Mouse (Mus musculus) neural tube, embryonic 12.5 days (tissue): ENCODE measurements around the gene Podxl2. TPM values are rescaled to one million over a fixed set of nuclear protein-coding genes. Genes with fewer than 3 reads are reported as not detected.
A peak's percentile ranks its signal among the peaks of the same experiment; 100 is the strongest.

Experiments
- ATAC-seq: fragments of 200-750 bp; cut with Nextera tagmentation; 2 replicates; pipeline ENCODE4 v1.8.0; 2017; ENCODE audit warnings: low read depth, mild to moderate bottlenecking, moderate TSS enrichment, moderate library complexity; ENCODE audit not compliant: low FRiP score
- H3K27ac ChIP-seq: fragments of 300-500 bp; sonication (generic); 2 replicates; pipeline ENCODE4 v1.5.1; 2016
- H3K27me3 ChIP-seq: fragments of 300-500 bp; sonication (generic); replicated peaks from 2 replicates; pipeline ENCODE4 v1.6.1; 2016; ENCODE audit warnings: mild to moderate bottlenecking
- H3K36me3 ChIP-seq: fragments of 300-500 bp; sonication (generic); 2 replicates; pipeline ENCODE4 v1.6.1; 2016; ENCODE audit warnings: mild to moderate bottlenecking
- H3K4me1 ChIP-seq: fragments of 300-500 bp; sonication (generic); 2 replicates; pipeline ENCODE4 v1.6.1; 2016
- H3K4me2 ChIP-seq: fragments of 300-500 bp; sonication (generic); replicated peaks from 2 replicates; pipeline ENCODE4 v1.6.1; 2016; ENCODE audit warnings: mild to moderate bottlenecking
- H3K4me3 ChIP-seq: fragments of 300-500 bp; sonication (generic); 2 replicates; pipeline ENCODE4 v1.5.1; 2016
- H3K9ac ChIP-seq: fragments of 300-500 bp; sonication (generic); 2 replicates; pipeline ENCODE4 v1.6.1; 2016; ENCODE audit warnings: mild to moderate bottlenecking
- H3K9me3 ChIP-seq: fragments of 300-500 bp; sonication (generic); 2 replicates; pipeline ENCODE4 v1.6.1; 2016; ENCODE audit warnings: mild to moderate bottlenecking
- WGBS: fragments of 180-500 bp; shearing (Covaris S2); methylation state at CpG from one replicate; pipeline ENCODE4 v1.1.7; 2016; 5-methylcytosine and 5-hydroxymethylcytosine counted together
- polyA plus RNA-seq: library from polyadenylated mRNA; unstranded; fragments of >200 nt; fragmentation: Nextera tagmentation; extraction: Ambion mirVana; gene quantifications from 2 replicates; pipeline ENCODE4 v1.2.1, GENCODE M21; 2016

The Podxl2 gene
- polyA plus RNA-seq, 1 experiment from 2014 or later: 362 TPM

DNA sequence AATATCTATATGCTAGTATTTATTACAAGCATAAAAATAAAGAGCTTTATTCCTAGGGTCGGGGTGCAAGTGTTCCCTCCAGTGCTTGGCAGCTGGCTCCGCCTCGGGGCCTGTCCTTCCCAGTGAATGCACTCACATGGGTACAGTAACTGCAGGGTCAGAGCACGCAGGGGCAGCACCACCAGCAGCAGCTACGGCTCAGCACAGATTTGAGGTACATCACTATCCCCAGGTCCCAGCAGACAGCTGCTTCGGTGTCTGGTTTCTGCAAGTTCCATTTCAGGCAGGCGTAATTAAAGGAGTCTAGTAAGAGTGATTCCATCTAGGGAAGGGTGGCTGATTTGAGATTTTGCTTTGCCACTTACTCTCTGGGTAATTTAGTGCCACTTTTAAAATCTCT, 16.5 kb downstream of the Podxl2 start:
- 70% methylated on average over 7 of the region's 7 CpGs for WGBS
- ATAC-seq: no peak
- Histone ChIP-seq H3K36me3 (peaks cover 65% of the 10 kb centered on the region), H3K4me3 (no peak overlapping the region), H3K9ac (no peak overlapping the region), H3K27me3 (no peaks in the 10 kb centered on the region), H3K9me3 (0 out of 2 replicates have a peak, but pooled peaks cover 5% of the 10 kb centered on the region), H3K4me1 (peaks cover 15% of the 10 kb centered on the region; the same call in 1 of the 2 replicates), H3K27ac (no peak overlapping the region), H3K4me2 (no peak overlapping the region)

- no peak overlapping the region for H3K27ac ChIP-seq
- peaks cover 63% of the 10 kb centered on the region for H3K36me3 ChIP-seq
- 82% methylated on average over 6 of the region's 6 CpGs for WGBS
These were observed 17.0 kb downstream of the Podxl2 start for GRCm38 (mm10) chr6:88857830-88858229.

GRCm38 (mm10) chr6:88857249-88857648, 17.6 kb downstream of the Podxl2 start:
- H3K4me1 ChIP-seq: peaks cover 15% of the 10 kb centered on the region; the same call in 1 of the 2 replicates
- H3K27ac ChIP-seq: no peak overlapping the region
- WGBS: 51% methylated on average over 9 of the region's 9 CpGs
- no peak overlapping the region for H3K9ac ChIP-seq
- 0 out of 2 replicates have a peak, but pooled peaks cover 5% of the 10 kb centered on the region for H3K9me3 ChIP-seq
- ATAC-seq: no peak
- no peaks in the 10 kb centered on the region for H3K27me3 ChIP-seq
- no peak overlapping the region for H3K4me3 ChIP-seq
- peaks cover 64% of the 10 kb centered on the region for H3K36me3 ChIP-seq
- H3K4me2 ChIP-seq: no peak overlapping the region

More at GRCm38 (mm10) chr6:88857830-88858229, 17.0 kb downstream of the Podxl2 start:
- Histone ChIP-seq H3K9me3 (0 out of 2 replicates have a peak, but pooled peaks cover 5% of the 10 kb centered on the region), H3K4me1 (peaks cover 15% of the 10 kb centered on the region; the same call in 1 of the 2 replicates), H3K4me3 (no peak overlapping the region), H3K27me3 (no peaks in the 10 kb centered on the region), H3K9ac (no peak overlapping the region), H3K4me2 (no peak overlapping the region)
- no peak for ATAC-seq

- peak; percentile 39; the same call in 1 of the 2 replicates for ATAC-seq
- peaks cover 54% of the 10 kb centered on the region for H3K36me3 ChIP-seq
These were observed 19.2 kb downstream of the Podxl2 start for GRCm38 (mm10) chr6:88855636-88856035.

DNA sequence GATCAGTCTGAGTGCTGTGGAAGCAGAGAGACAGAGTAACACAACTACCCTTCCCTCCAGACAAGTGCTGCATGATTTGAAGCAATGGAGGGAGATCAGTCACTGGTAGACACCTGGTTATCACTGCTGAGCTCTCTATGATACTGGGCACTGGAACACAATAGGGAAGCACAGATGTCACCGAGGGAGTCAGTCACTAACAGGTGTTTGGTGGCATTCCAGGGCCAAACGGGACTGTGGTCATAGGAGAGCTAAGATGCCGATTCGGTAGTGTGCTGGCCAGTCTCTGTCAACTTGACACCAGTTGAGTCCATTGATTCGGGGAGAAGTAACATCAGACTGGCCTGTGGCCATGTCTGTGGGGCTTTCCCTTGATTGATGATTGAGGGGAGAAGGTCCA, 20.3 kb downstream of the Podxl2 start:
- H3K36me3 ChIP-seq: peaks cover 46% of the 10 kb centered on the region
- no peak for ATAC-seq

More at GRCm38 (mm10) chr6:88855636-88856035, 19.2 kb downstream of the Podxl2 start:
- Histone ChIP-seq H3K9ac (no peak overlapping the region), H3K4me3 (no peak overlapping the region), H3K4me2 (no peak overlapping the region), H3K4me1 (peaks cover 15% of the 10 kb centered on the region; the same call in 1 of the 2 replicates), H3K27ac (no peak overlapping the region), H3K9me3 (no peaks in the 10 kb centered on the region), H3K27me3 (no peaks in the 10 kb centered on the region)
- WGBS: 19% methylated on average over 5 of the region's 5 CpGs

GRCm38 (mm10) chr6:88850034-88850433, 24.8 kb downstream of the Podxl2 start:
- H3K9ac ChIP-seq: no peak overlapping the region
- no peaks in the 10 kb centered on the region for H3K27me3 ChIP-seq
- H3K4me3 ChIP-seq: no peak overlapping the region
- H3K9me3 ChIP-seq: no peaks in the 10 kb centered on the region
- 0 out of 2 replicates have a peak, but pooled peaks cover 10% of the 10 kb centered on the region for H3K4me1 ChIP-seq
- H3K27ac ChIP-seq: no peak overlapping the region
- H3K36me3 ChIP-seq: peaks cover 65% of the 10 kb centered on the region
- WGBS: 90% methylated on average over 7 of the region's 7 CpGs
- H3K4me2 ChIP-seq: no peak overlapping the region
- no peak for ATAC-seq

More for the DNA sequence above, 20.3 kb downstream of the Podxl2 start:
- Histone ChIP-seq H3K4me1 (peaks cover 15% of the 10 kb centered on the region; the same call in 1 of the 2 replicates), H3K27ac (no peak overlapping the region), H3K4me3 (no peak overlapping the region), H3K27me3 (no peaks in the 10 kb centered on the region), H3K9ac (0 out of 2 replicates have a peak overlapping the region, but pooled peaks have one; percentile 13), H3K9me3 (no peaks in the 10 kb centered on the region), H3K4me2 (no peak overlapping the region)
- WGBS: 79% methylated on average over 5 of the region's 5 CpGs

- H3K36me3 ChIP-seq: peaks cover 69% of the 10 kb centered on the region
- WGBS: 68% methylated on average over 4 of the region's 4 CpGs
- no peak overlapping the region for H3K4me3 ChIP-seq
- H3K27me3 ChIP-seq: no peaks in the 10 kb centered on the region
- no peaks in the 10 kb centered on the region for H3K9me3 ChIP-seq
- H3K4me1 ChIP-seq: peaks cover 5% of the 10 kb centered on the region; the same call in 1 of the 2 replicates
- no peak overlapping the region for H3K27ac ChIP-seq
- ATAC-seq: no peak
- no peak overlapping the region for H3K4me2 ChIP-seq
- no peak overlapping the region for H3K9ac ChIP-seq
These were observed 25.6 kb downstream of the Podxl2 start for GRCm38 (mm10) chr6:88849270-88849669.

DNA sequence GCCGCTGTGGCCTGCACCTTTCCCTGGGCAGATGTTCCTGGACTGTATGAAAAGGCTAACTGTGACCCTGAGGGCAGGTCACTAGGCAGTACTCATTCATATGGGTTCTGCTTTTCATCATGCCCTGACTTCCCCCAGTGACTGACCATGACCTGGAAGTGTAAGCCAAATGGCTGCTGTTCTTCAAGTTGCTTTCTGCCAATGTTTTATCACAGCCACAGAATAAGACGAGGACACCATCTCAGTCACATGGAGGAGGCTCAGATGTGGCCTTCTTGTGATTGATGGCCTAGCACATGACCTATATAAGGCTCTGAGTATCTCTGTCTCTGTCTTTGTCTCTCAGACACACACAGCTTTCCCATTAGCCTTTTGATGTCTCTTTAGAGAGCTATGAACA, 27.3 kb downstream of the Podxl2 start:
- H3K36me3 ChIP-seq: peaks cover 69% of the 10 kb centered on the region
- no peak overlapping the region for H3K27ac ChIP-seq

DNA sequence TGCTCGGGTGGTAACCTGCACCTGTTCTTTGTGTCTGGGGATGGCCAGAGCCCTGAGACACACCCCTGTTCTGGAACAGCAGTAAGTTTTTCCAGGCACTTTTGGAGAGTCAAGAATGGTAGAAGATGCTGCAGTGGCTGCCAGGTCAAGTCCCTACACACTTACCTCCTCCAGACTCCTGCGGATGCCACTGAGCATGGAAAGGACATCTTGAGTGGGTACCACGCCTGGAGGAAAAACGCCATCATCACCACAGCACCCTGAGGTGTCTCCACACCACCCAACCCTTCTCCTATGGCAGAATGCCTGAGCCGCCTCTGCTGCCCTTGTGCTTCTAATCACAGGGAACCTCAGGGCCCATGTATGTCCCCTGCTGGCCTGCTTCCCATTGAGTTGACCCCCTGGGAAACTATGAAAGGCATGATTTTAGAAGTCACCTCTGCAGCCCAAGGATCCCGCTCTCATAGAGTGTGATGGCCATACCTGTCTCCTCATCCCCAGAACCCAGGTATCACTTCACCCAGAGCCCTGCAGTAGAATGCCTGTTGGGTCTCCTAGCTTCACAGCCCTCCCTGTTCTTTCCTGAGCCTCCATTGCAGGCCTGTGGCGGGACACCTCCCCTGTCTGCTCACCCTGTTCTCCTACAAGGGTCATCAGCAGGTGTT, 29.8 kb downstream of the Podxl2 start:
- H3K4me3 ChIP-seq: no peak overlapping the region
- ATAC-seq: no peak
- H3K4me2 ChIP-seq: no peak overlapping the region
- WGBS: 89% methylated on average over 7 of the region's 7 CpGs
- H3K27ac ChIP-seq: no peak overlapping the region
- H3K36me3 ChIP-seq: peaks cover 61% of the 10 kb centered on the region
- no peaks in the 10 kb centered on the region for H3K9me3 ChIP-seq
- no peak overlapping the region for H3K9ac ChIP-seq
- peaks cover 23% of the 10 kb centered on the region for H3K4me1 ChIP-seq
- H3K27me3 ChIP-seq: no peaks in the 10 kb centered on the region

More for the DNA sequence above, 27.3 kb downstream of the Podxl2 start:
- 66% methylated on average over 2 of the region's 2 CpGs for WGBS
- peaks cover 9% of the 10 kb centered on the region for H3K4me1 ChIP-seq
- H3K27me3 ChIP-seq: no peaks in the 10 kb centered on the region
- H3K9ac ChIP-seq: no peak overlapping the region
- no peak for ATAC-seq
- H3K9me3 ChIP-seq: no peaks in the 10 kb centered on the region
- no peak overlapping the region for H3K4me2 ChIP-seq
- H3K4me3 ChIP-seq: no peak overlapping the region

DNA sequence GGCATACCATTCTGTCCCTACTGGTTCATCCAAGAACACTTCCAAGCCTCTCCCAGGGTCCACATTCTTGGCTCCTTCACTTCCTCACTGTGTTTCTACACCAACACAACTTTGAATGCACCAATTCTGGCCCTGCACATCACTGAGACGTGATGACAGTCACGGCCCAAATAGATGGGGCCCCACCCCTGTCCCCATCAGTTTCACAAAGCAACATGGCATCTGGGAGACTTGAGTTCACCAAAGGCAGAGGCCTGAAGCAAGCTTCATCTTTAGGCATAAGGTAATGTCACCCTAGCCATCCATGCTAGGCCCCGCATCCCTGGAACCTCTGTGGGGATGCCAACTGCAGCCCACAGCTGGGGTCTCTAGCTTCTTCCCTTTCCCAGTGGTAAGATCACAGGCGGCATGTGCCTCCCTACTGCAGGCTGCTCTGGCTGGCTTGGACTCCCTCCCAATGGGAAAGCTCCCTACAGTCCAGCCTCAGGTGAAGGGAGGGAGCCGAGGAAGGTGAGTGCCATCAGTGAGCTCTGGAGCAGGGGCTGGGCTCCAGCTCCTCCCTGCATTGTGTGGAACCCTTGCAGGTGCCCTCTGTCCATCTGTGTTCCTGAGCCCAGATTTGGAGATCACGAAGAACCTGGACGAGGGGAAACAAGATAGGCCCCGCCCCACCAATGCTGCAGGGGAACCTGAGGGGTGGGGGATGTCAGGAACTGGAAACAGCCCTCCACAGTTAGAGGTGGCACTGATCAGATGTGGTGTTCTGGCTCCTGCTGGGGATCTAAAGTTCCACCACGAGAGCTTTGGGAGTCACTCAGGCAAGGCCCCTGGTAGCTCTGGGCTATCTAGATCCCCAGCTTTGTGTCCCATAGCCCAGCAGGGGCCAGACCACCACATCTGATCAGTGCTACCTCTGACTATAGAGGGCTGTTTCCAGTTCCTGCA, 30.8 kb downstream of the Podxl2 start:
- H3K27ac ChIP-seq: no peak overlapping the region
- no peak overlapping the region for H3K4me3 ChIP-seq
- WGBS: 78% methylated on average over 9 of the region's 9 CpGs
- peaks cover 23% of the 10 kb centered on the region for H3K4me1 ChIP-seq
- H3K9ac ChIP-seq: no peak overlapping the region
- 0 out of 2 replicates have a peak overlapping the region, but pooled peaks have one; percentile 84 for H3K4me2 ChIP-seq
- ATAC-seq: no peak
- peaks cover 55% of the 10 kb centered on the region for H3K36me3 ChIP-seq
- H3K9me3 ChIP-seq: no peaks in the 10 kb centered on the region
- no peaks in the 10 kb centered on the region for H3K27me3 ChIP-seq

- Histone ChIP-seq H3K27ac (no peak overlapping the region), H3K36me3 (peaks cover 55% of the 10 kb centered on the region), H3K9me3 (no peaks in the 10 kb centered on the region), H3K9ac (peak overlapping the region; percentile 71; the same call in 1 of the 2 replicates), H3K4me1 (peaks cover 23% of the 10 kb centered on the region), H3K27me3 (no peaks in the 10 kb centered on the region), H3K4me3 (peak overlapping the region; percentile 77; the same call in 1 of the 2 replicates), H3K4me2 (peak overlapping the region; percentile 84)
- WGBS: 79% methylated on average over 7 of the region's 7 CpGs
- no peak for ATAC-seq
These were observed 31.6 kb downstream of the Podxl2 start for GRCm38 (mm10) chr6:88843241-88843640.

GRCm38 (mm10) chr6:88842731-88843151, 32.1 kb downstream of the Podxl2 start:
- Histone ChIP-seq H3K4me3 (peak overlapping the region; percentile 77), H3K4me2 (peak overlapping the region; percentile 84), H3K4me1 (peaks cover 23% of the 10 kb centered on the region), H3K9me3 (no peaks in the 10 kb centered on the region), H3K36me3 (peaks cover 55% of the 10 kb centered on the region), H3K27me3 (no peaks in the 10 kb centered on the region), H3K9ac (peak overlapping the region; percentile 71), H3K27ac (peak overlapping the region; percentile 67)
- 0 out of 2 replicates have a peak, but pooled peaks have one; percentile 2 for ATAC-seq
- under 1% methylated on average over 32 of the region's 32 CpGs for WGBS
